Mouse (Mus musculus) heart, adult 8-10 months (tissue): ENCODE data around the gene Scyl1. TPM values are rescaled to one million over a fixed set of nuclear protein-coding genes. Genes with fewer than 3 reads are reported as not detected.
"Not testable (repeated sequence)": the region's sequence is repeated elsewhere in the genome, so short reads cannot be mapped to it uniquely, and the experiment has no call there.

ENCODE experiments used
- DNase-seq: peaks from one replicate; pipeline ENCODE4 v3.0.0; 2022; ENCODE audit warnings: low spot score
- total RNA-seq, 4 experiments: library from RNA; stranded (reverse); gene quantifications; 2 replicates each; pipeline ENCODE4 v1.2.4; 2022

Gene Scyl1
- 10 to 100 TPM; 63.3 to 70.6 (median 67.2) TPM for total RNA-seq

- DNase-seq = peak; percentile 96
Observed at GRCm38 (mm10) chr19:5770925-5771860, at the start of gene Scyl1. Gene Scyl1 (minus strand): TSS chr19:5771419.

GRCm38 (mm10) chr19:5819549-5819948 is 48.3 kb upstream of the Scyl1 start:
- no peak for DNase-seq

GRCm38 (mm10) chr19:5818590-5818977 is 47.4 kb upstream of the Scyl1 start:
- no peak for DNase-seq

- peak; percentile 91 for DNase-seq
Observed at GRCm38 (mm10) chr19:5817703-5818589, 46.7 kb upstream of the Scyl1 start.

- DNase-seq = no peak
Observed at GRCm38 (mm10) chr19:5815928-5816327, 44.7 kb upstream of the Scyl1 start.

- no peak for DNase-seq
Observed at GRCm38 (mm10) chr19:5815010-5815409, 43.8 kb upstream of the Scyl1 start.

- not testable (repeated sequence) for DNase-seq
Observed at GRCm38 (mm10) chr19:5814048-5814447, 42.8 kb upstream of the Scyl1 start.

GRCm38 (mm10) chr19:5813567-5813966 is 42.3 kb upstream of the Scyl1 start:
- DNase-seq = no peak

- DNase-seq = peak; percentile 91
Observed at GRCm38 (mm10) chr19:5811771-5812504, 40.7 kb upstream of the Scyl1 start.

GRCm38 (mm10) chr19:5810840-5811563 is 39.8 kb upstream of the Scyl1 start:
- DNase-seq = no peak

GRCm38 (mm10) chr19:5810103-5810839 is 39.1 kb upstream of the Scyl1 start:
- DNase-seq = peak; percentile 76

- no peak for DNase-seq
Observed at GRCm38 (mm10) chr19:5809712-5810089, 38.5 kb upstream of the Scyl1 start.

- DNase-seq = no peak
Observed at GRCm38 (mm10) chr19:5808955-5809711, 37.9 kb upstream of the Scyl1 start.

- DNase-seq = no peak
Observed at GRCm38 (mm10) chr19:5807740-5808139, 36.5 kb upstream of the Scyl1 start.

GRCm38 (mm10) chr19:5806809-5807205 is 35.6 kb upstream of the Scyl1 start:
- no peak for DNase-seq

GRCm38 (mm10) chr19:5806051-5806808 is 35.0 kb upstream of the Scyl1 start:
- DNase-seq = peak; percentile 81

- no peak for DNase-seq
Observed at GRCm38 (mm10) chr19:5804371-5804899, 33.2 kb upstream of the Scyl1 start.

GRCm38 (mm10) chr19:5803881-5804279 is 32.7 kb upstream of the Scyl1 start:
- no peak for DNase-seq
